Comparison of ENCODE assay signal across 10 mouse cellular contexts in genomic region chr3:123093640-123094361, GRCm38 (mm10). TPM values are rescaled to one million over a fixed set of nuclear protein-coding genes. Genes with fewer than 3 reads are reported as not detected.
DNase-seq lines count a peak whose midpoint lies in the region; ATAC-seq lines count a peak whose summit lies in the region.
"Had no signal": no experiment of that assay in that cellular context is flagged by ENCODE, and none has a peak within 500 bp of the region (broad histone marks: within the 10 kb centered on the region; RNA-seq: fewer than 3 reads in every experiment).

No protein-coding gene starts in this region.

- H3K9me3 ChIP-seq in hindbrain, embryonic 15.5 days = no peaks in the 10 kb centered on the region
- H3K9me3 ChIP-seq in hindbrain, embryonic 11.5 days (ENCODE audit: control insufficient read depth, low read length) = no peaks in the 10 kb centered on the region
- H3K9me3 ChIP-seq in liver, embryonic 11.5 days (ENCODE audit: control insufficient read depth, low read length) = no peaks in the 10 kb centered on the region
- H3K9me3 ChIP-seq: hindbrain, embryonic 12.5 days had no signal

- H3K9ac ChIP-seq in hindbrain, embryonic 15.5 days = no peak overlapping the region
- H3K9ac ChIP-seq in hindbrain, embryonic 11.5 days (ENCODE audit: low read depth, low read length) = no peak overlapping the region
- H3K9ac ChIP-seq in liver, embryonic 11.5 days (ENCODE audit: low read depth, low read length) = no peak overlapping the region
- H3K9ac ChIP-seq: hindbrain, embryonic 12.5 days had no signal

- H3K4me1 ChIP-seq in hindbrain, embryonic 15.5 days (replicated peaks) = peaks cover 4% of the 10 kb centered on the region; the same call in 1 of the 2 replicates
- H3K4me1 ChIP-seq in hindbrain, embryonic 11.5 days (replicated peaks; ENCODE audit: control insufficient read depth, insufficient read depth, low read length) = no peaks in the 10 kb centered on the region
- peaks cover 4% of the 10 kb centered on the region; the same call in 1 of the 2 replicates for H3K4me1 ChIP-seq in liver, embryonic 11.5 days (replicated peaks; ENCODE audit: control insufficient read depth, insufficient read depth, low read length)

- no peaks in the 10 kb centered on the region for H3K36me3 ChIP-seq in hindbrain, embryonic 15.5 days
- H3K36me3 ChIP-seq in hindbrain, embryonic 11.5 days (ENCODE audit: control insufficient read depth, insufficient read depth, low read length) = no peaks in the 10 kb centered on the region
- H3K36me3 ChIP-seq in liver, embryonic 11.5 days (ENCODE audit: control insufficient read depth, insufficient read depth, low read length) = no peaks in the 10 kb centered on the region
- H3K36me3 ChIP-seq: hindbrain, embryonic 12.5 days had no signal

- 83% methylated on average over 11 of the region's 11 CpGs for WGBS in hindbrain, embryonic 15.5 days
- WGBS in hindbrain, embryonic 11.5 days = 72% methylated on average over 11 of the region's 11 CpGs
- WGBS in liver, embryonic 11.5 days = 70% methylated on average over 10 of the region's 11 CpGs

- H3K27me3 ChIP-seq in hindbrain, embryonic 15.5 days = no peaks in the 10 kb centered on the region
- H3K27me3 ChIP-seq in hindbrain, embryonic 11.5 days (ENCODE audit: control insufficient read depth, insufficient read depth, low read length) = no peaks in the 10 kb centered on the region
- H3K27me3 ChIP-seq in liver, embryonic 11.5 days (replicated peaks; ENCODE audit: control insufficient read depth, insufficient read depth, low read length) = no peaks in the 10 kb centered on the region
- H3K27me3 ChIP-seq: hindbrain, embryonic 12.5 days had no signal

- no peak for DNase-seq in hindbrain, embryonic 11.5 days (ENCODE audit: low spot score)
- DNase-seq in testis, postnatal 10 days (ENCODE audit: low spot score) = peak; percentile 25
- no peak for DNase-seq in testis, postnatal 14 days (ENCODE audit: low spot score)
- no peak for DNase-seq in liver, embryonic 11.5 days (ENCODE audit: low spot score)
- no peak for DNase-seq in thymus, postnatal 10 days (ENCODE audit: low spot score in 2 of 2)
- DNase-seq in right cerebral cortex, postnatal 25 days = no peak
- DNase-seq: cerebellum, adult 18-20 months had no signal

- peak overlapping the region; percentile 19; the same call in 1 of the 2 replicates for H3K4me2 ChIP-seq in hindbrain, embryonic 15.5 days
- H3K4me2 ChIP-seq in hindbrain, embryonic 11.5 days (replicated peaks; ENCODE audit: low read depth, low read length) = no peak overlapping the region
- H3K4me2 ChIP-seq in liver, embryonic 11.5 days = no peak overlapping the region
- H3K4me2 ChIP-seq: hindbrain, embryonic 12.5 days had no signal

- H3K4me3 ChIP-seq in hindbrain, embryonic 15.5 days = no peak overlapping the region
- no peak overlapping the region for H3K4me3 ChIP-seq in hindbrain, embryonic 11.5 days (ENCODE audit: low read depth, low read length)
- H3K4me3 ChIP-seq in liver, embryonic 11.5 days (ENCODE audit: low read depth, low read length) = no peak overlapping the region
- H3K4me3 ChIP-seq: hindbrain, embryonic 12.5 days had no signal

- peak; percentile 23; the same call in 1 of the 2 replicates for ATAC-seq in hindbrain, embryonic 15.5 days (ENCODE audit: low FRiP score, low read depth)
- ATAC-seq in hindbrain, embryonic 11.5 days (ENCODE audit: low FRiP score) = no peak
- no peak for ATAC-seq in liver, embryonic 11.5 days (replicated peaks; ENCODE audit: low FRiP score)

- no peak overlapping the region for H3K27ac ChIP-seq in hindbrain, embryonic 15.5 days (replicated peaks)
- no peak overlapping the region for H3K27ac ChIP-seq in hindbrain, embryonic 11.5 days (ENCODE audit: low read depth, low read length)
- peak overlapping the region; percentile 19; the same call in 1 of the 2 replicates for H3K27ac ChIP-seq in liver, embryonic 11.5 days (ENCODE audit: low read depth, low read length)
- H3K27ac ChIP-seq: hindbrain, embryonic 12.5 days had no signal

RNA-seq across cellular contexts. Expression of gene Myoz2, which starts 59.0 kb away (rescaled TPM):
- 0.13 and 0.50 TPM in 2 replicates for polyA plus RNA-seq in hindbrain, embryonic 15.5 days (2015; fragmentation: Nextera tagmentation; extraction: Ambion mirVana)
- polyA plus RNA-seq in hindbrain, embryonic 11.5 days (2014; fragmentation: Nextera tagmentation; extraction: Ambion mirVana) = 0.62 and 0.95 TPM in 2 replicates
- 0.70 TPM in 1 of 2 replicates, not detected in the other for polyA plus RNA-seq in liver, embryonic 11.5 days (2014; fragmentation: Nextera tagmentation; extraction: Ambion mirVana)
- polyA plus RNA-seq: adrenal gland, adult 2 months had no signal
